Mouse (Mus musculus) monocyte, adult 2 months (primary cell): Measurements from ENCODE around the gene Gpr182.

Experiments
- DNase-seq, 2 experiments: peaks; one replicate each; pipeline ENCODE4 v3.0.0; 2022; ENCODE audit warnings: low spot score in 2 of 2, low read depth in 1 of 2

Gene Gpr182

GRCm38 (mm10) chr10:127739083-127739660 is 12.4 kb downstream of the Gpr182 start, which contains the start of gene Zbtb39:
Gene Zbtb39, plus strand, starts transcription at chr10:127739538.
- peak in 1 of 2 experiments; percentile 72 for DNase-seq

- no peak for DNase-seq
Measured at GRCm38 (mm10) chr10:127738151-127738882, 13.2 kb downstream of the Gpr182 start.

DNA sequence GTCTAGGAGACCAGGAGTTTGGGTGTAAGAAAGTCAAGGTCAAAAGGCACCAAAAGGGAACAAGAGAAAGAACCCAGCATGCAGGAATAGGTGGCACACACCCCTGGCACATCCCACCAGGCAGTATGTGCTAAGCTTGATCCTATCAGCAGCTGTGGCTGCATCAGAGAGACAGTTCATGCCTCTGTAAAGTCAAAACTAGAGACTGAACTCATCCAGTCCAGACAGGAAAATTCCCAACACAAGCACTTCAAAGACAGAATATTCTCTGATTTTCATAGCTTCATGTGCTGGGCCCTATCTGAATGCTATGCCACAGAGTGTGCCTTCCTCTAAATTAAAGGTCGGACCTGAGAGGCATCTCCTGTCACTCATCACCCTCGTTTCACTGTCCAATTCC is 14.0 kb downstream of the Gpr182 start:
- no peak for DNase-seq

DNA sequence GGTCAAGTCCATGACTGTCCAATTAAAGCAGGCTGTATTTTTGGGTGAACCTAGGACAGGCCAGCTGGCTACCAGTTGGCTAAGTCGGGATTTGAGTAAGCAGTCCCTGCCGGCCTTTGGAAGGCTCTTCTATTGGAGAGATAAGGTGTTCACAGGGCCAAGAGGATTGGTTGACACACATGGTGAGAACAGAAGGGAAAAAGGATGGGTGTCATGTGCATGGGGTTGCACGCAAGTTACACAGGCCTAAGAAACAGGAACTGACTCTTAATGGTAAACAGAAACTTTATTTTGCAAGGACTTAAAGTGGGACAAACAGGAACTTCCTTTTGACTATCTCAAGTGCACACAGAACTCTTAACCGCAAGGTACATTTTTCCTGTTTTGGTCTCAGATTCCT is 14.6 kb downstream of the Gpr182 start:
- peak; percentile 53 to 55 for DNase-seq

DNA sequence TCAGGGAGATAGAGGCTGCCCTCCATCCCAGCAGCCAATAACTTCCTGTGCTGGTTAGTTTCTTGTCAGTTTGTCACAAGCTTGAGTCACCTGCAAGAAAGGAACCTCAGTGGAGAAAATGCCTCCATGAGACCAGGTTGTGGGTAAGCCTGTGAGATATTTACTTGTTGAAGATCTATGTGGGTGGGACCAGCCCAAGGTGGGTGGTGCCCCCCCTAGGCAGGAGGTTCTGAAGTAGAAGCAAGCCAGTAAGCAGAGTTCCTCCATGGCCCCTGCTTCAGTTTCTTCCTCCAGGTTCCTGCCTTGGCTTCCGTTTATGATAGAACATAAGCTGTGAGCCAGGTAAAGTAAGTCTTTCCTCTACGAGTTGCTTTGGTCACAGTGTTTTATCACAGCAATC is 15.3 kb downstream of the Gpr182 start:
- DNase-seq, result no peak

DNA sequence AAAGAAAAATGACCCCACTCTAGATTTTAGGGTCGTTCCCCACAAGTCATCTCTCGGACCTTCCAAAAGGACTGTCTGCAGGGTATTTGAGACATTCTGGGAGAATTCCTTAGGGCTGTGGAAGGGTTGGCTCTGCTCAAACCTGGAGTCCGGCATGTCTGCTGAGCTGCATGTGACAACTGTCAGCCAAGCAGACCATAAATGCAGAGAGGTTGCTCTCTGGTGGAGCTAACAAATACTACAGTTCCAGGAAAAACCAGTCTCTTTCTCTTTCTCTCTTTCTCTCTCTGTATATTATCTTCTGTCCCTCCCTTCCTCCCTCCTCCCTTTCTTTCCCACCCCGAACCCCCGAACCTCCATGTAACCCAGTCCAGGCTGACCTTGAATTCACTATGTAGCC is 17.1 kb downstream of the Gpr182 start:
- no peak for DNase-seq

GRCm38 (mm10) chr10:127731397-127731796 is 20.1 kb downstream of the Gpr182 start:
- DNase-seq, result no peak

DNA sequence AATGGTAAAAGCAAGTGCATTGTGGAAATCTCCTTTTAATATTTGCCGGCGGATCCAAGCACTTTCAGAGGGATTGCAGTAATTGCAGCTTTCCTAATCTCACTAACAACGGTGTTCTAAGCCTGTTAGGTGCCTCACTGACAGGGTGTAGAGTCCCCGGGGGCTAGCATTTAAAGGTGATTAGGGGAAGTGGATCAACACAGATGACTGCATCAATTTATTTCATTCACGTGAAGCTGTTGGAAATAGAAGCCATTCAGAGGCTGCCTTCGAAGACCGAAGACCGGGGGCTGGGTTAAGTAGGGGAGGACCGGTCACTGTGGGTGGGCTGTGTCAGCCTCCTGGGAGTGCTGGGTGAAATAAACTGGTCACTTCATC is 20.6 kb downstream of the Gpr182 start:
- DNase-seq, result no peak

- DNase-seq, result no peak
Measured at GRCm38 (mm10) chr10:127730285-127730932, 21.1 kb downstream of the Gpr182 start.

DNA sequence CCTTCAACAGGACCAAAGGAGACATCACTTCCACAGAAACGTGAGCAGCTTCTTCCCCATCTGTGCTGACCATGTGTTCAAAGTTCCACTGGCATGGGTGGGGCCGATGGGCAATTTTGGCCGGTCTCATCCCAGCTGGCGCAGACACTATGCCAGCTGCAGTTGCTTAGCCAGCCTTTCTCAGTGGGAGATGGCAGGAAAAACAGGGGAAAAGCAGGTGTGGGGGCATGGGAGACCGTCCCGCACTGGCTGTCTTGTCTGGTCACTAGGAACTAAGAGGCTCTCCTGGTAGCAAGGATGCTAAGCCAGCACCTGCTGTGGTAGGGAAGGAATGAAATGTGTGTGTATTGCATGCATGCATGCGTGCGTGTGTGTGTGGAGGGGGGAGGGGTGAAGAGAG is 23.1 kb downstream of the Gpr182 start:
- DNase-seq, result no peak

- no peak for DNase-seq
Measured at GRCm38 (mm10) chr10:127725136-127725535, 26.4 kb downstream of the Gpr182 start.

- no peak for DNase-seq
Measured at GRCm38 (mm10) chr10:127724178-127724577, 27.4 kb downstream of the Gpr182 start, which contains the start of gene Tac2. Gene Tac2, plus strand, starts transcription at chr10:127724478.

DNA sequence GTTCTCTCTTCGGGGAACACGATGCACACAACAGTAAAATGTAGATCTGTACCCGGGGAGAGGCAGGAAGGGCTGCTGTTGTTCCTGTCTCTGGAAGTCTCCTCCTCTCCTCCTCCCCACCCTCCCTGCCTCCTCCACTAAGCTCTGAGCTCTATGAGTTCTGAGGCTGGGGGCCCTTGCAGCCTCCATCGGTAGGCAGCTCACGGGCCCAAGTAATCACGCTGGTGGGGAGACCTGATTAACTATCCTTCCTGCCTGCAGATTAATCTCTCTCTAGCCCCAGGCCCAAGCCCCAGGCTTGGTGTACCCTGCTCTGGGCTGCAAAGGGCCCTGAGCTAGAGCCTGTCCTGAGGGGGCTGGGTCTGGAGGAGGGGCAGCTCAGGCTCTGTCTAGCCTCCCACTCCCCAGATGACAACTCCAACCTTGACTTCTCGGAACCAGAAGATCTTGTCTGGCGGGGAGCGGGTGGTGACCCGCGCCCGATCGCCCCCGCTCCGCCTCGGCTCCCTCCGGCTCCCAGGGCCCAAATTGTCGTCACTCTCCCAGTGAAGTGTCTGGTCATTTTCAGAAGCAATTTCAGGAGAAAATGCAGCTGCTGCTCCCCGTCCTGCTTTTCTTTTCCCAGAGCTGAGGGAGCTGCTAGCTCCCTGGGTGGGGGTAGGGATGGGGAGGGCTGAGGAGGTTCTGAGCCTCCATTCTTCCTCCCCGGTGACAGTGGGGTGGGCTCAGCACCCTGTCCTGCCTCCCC is 29.7 kb downstream of the Gpr182 start:
- DNase-seq, result no peak

DNA sequence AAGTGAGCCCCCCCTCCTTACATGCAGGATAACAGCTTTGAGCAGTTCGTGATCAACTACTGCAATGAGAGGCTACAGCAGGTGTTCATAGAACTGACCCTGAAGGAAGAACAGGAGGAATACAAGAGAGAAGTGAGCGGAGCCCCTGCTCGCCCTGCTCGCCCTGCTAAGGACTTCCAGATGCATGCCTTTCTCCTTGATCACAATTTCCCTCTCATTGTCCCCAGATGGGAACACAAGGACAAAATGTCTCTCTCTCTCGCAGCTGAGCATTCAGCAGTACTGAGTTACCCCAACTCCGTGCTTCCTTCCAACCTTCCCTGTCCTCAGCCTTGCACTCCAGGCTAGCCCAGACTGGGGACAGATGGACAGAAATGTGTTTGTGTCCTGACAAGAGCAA is 38.8 kb downstream of the Gpr182 start:
- no peak for DNase-seq

- no peak for DNase-seq
Measured at GRCm38 (mm10) chr10:127710331-127710730, 41.2 kb downstream of the Gpr182 start.

DNA sequence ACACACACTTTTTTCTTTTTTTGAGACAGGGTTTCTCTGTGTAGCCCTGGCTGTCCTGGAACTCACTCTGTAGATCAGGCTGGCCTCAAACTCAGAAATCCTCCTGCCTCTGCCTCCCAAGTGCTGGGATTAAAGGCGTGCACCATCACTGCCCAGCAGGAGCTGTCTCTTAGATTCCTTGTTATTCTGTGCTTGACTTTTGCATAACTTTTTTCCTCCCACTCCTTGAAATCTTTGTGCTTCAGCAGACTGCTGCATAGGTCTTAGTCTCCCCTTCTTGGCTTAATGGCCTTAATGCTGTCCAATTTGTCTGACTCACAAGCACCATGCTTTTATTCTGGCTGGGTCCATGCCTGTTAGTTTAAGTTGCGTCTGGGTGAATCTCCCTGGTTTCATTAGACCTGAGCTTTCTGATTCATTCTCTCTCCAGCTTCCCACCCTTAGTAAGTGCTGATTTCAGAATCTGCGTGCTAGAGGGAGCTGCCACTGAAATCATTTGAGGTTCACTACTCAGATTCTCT is 42.6 kb downstream of the Gpr182 start:
- no peak for DNase-seq

GRCm38 (mm10) chr10:127707721-127708120 is 43.8 kb downstream of the Gpr182 start:
- no peak for DNase-seq

DNA sequence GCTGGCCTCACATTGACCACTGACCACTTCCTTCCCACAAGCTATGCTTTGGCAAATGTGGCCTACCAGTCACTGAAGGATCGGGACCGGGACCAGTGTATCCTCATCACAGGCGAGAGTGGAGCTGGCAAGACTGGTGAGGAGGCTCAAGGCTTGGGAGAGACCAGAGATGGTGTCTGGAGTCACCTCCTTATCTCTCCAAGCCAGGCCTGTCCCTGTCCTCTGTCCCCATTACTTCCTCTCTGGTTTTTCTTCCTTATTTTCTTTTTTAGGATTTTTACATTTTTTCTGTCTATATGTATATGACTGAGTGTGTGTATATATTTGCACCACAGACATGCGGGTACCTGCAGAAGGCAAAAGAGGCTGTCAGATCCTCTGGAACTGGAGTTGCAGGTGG is 45.7 kb downstream of the Gpr182 start:
- no peak for DNase-seq

- no peak for DNase-seq
Measured at GRCm38 (mm10) chr10:127704766-127705220, 46.7 kb downstream of the Gpr182 start, which contains the start of gene Myo1a. Gene Myo1a, plus strand, starts transcription at chr10:127705170.

DNA sequence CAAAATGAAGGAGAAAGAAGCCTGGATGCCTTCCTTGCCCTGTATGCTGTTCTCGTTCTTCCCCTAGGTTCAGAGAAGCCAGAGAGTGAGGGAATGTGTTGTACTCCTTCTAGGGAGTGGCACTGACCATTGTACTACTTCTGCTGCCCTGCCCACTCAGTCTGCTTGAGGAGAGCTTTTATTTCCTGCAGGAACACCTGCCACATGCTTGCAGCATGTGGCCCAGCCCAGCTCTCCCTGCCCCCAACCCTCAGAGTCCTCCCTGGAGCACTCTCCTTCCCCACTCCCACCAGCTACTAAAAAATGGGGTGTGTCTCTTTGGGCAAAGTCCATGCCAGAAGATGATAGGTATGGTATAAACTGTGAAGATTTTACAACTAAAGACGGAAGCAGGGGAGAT is 47.2 kb downstream of the Gpr182 start:
- DNase-seq, result no peak

GRCm38 (mm10) chr10:127703299-127703698 is 48.2 kb downstream of the Gpr182 start:
- no peak for DNase-seq
